Mouse (Mus musculus) stomach, postnatal 0 days (tissue): ENCODE results near the gene Crtac1.

ENCODE experiments used
- CTCF ChIP-seq: IDR thresholded peaks from 2 replicates; pipeline ENCODE4 v1.5.1; 2016; ENCODE audit warnings: antibody characterized with exemption, low read depth, mild to moderate bottlenecking, moderate library complexity
- EP300 ChIP-seq: optimal IDR thresholded peaks from 2 replicates; pipeline ENCODE3; 2016; ENCODE audit warnings: antibody characterized with exemption

GRCm38 (mm10) chr19:42306202-42306601 is 125.4 kb downstream of the Crtac1 start:
- TF ChIP-seq CTCF: no peak
- TF ChIP-seq EP300: no peak
